Mouse (Mus musculus): Measurements from ENCODE around the gene Phlda1. TPM values are rescaled to one million over a fixed set of nuclear protein-coding genes. Genes with fewer than 3 reads are reported as not detected.
A peak's percentile ranks its signal among the peaks of the same experiment; 100 is the strongest.

Phlda1 gene
- polyA plus RNA-seq, 1 experiment from 2014 or later = 30.8 TPM

GRCm38 (mm10) chr10:111508324-111509080 is 2.4 kb downstream of the Phlda1 start:
- 13% methylated on average over 7 of the region's 7 CpGs for WGBS

GRCm38 (mm10) chr10:111509103-111509784 is 3.2 kb downstream of the Phlda1 start:
- H3K9me3 ChIP-seq (replicated peaks; ENCODE audit: control insufficient read depth, low read length, poor library complexity, severe bottlenecking) = no peaks in the 10 kb centered on the region
- H3K27ac ChIP-seq (ENCODE audit: low read length) = peak overlapping the region; percentile 47; the same call in 1 of the 2 replicates
- no peaks in the 10 kb centered on the region for H3K27me3 ChIP-seq (ENCODE audit: control insufficient read depth, insufficient read depth, low read depth, low read length)
- no peaks in the 10 kb centered on the region for H3K36me3 ChIP-seq (ENCODE audit: control insufficient read depth, insufficient read depth, low read length)
- peaks cover 9% of the 10 kb centered on the region for H3K4me1 ChIP-seq (ENCODE audit: control insufficient read depth, insufficient read depth, low read length)
- no peak for ATAC-seq
- H3K9ac ChIP-seq (ENCODE audit: low read depth, low read length) = peak overlapping the region; percentile 48; the same call in 1 of the 2 replicates
- peak overlapping the region; percentile 79 for H3K4me3 ChIP-seq (ENCODE audit: low read depth, low read length)
- 28% methylated on average over 8 of the region's 8 CpGs for WGBS
- peak overlapping the region; percentile 91 for H3K4me2 ChIP-seq (ENCODE audit: low read length)

More at GRCm38 (mm10) chr10:111508324-111509080, 2.4 kb downstream of the Phlda1 start:
- Histone ChIP-seq H3K4me2 (ENCODE audit: low read length) (peak overlapping the region; percentile 91), H3K27ac (ENCODE audit: low read length) (peak overlapping the region; percentile 89), H3K36me3 (ENCODE audit: control insufficient read depth, insufficient read depth, low read length) (no peaks in the 10 kb centered on the region), H3K4me3 (ENCODE audit: low read depth, low read length) (peak overlapping the region; percentile 79), H3K9ac (ENCODE audit: low read depth, low read length) (peak overlapping the region; percentile 93), H3K4me1 (ENCODE audit: control insufficient read depth, insufficient read depth, low read length) (peaks cover 9% of the 10 kb centered on the region), H3K9me3 (replicated peaks; ENCODE audit: control insufficient read depth, low read length, poor library complexity, severe bottlenecking) (no peaks in the 10 kb centered on the region), H3K27me3 (ENCODE audit: control insufficient read depth, insufficient read depth, low read depth, low read length) (no peaks in the 10 kb centered on the region)
- no peak for ATAC-seq

GRCm38 (mm10) chr10:111509981-111510380 is 3.9 kb downstream of the Phlda1 start:
- Histone ChIP-seq H3K4me3 (ENCODE audit: low read depth, low read length) (no peak overlapping the region; the same call in 1 of the 2 replicates), H3K27ac (ENCODE audit: low read length) (no peak overlapping the region)
- 78% methylated on average over 7 of the region's 7 CpGs for WGBS

GRCm38 (mm10) chr10:111510798-111511197 is 4.7 kb downstream of the Phlda1 start:
- Histone ChIP-seq H3K27ac (ENCODE audit: low read length) (no peak overlapping the region), H3K36me3 (ENCODE audit: control insufficient read depth, insufficient read depth, low read length) (no peaks in the 10 kb centered on the region), H3K4me2 (ENCODE audit: low read length) (no peak overlapping the region), H3K27me3 (ENCODE audit: control insufficient read depth, insufficient read depth, low read depth, low read length) (no peaks in the 10 kb centered on the region), H3K4me1 (ENCODE audit: control insufficient read depth, insufficient read depth, low read length) (peaks cover 9% of the 10 kb centered on the region), H3K4me3 (ENCODE audit: low read depth, low read length) (no peak overlapping the region), H3K9ac (ENCODE audit: low read depth, low read length) (no peak overlapping the region), H3K9me3 (replicated peaks; ENCODE audit: control insufficient read depth, low read length, poor library complexity, severe bottlenecking) (no peaks in the 10 kb centered on the region)
- 58% methylated on average over 7 of the region's 7 CpGs for WGBS
- no peak for ATAC-seq

More at GRCm38 (mm10) chr10:111509981-111510380, 3.9 kb downstream of the Phlda1 start:
- no peaks in the 10 kb centered on the region for H3K9me3 ChIP-seq (replicated peaks; ENCODE audit: control insufficient read depth, low read length, poor library complexity, severe bottlenecking)
- no peak for ATAC-seq
- H3K4me2 ChIP-seq (ENCODE audit: low read length) = peak overlapping the region; percentile 91
- no peaks in the 10 kb centered on the region for H3K27me3 ChIP-seq (ENCODE audit: control insufficient read depth, insufficient read depth, low read depth, low read length)
- peaks cover 9% of the 10 kb centered on the region for H3K4me1 ChIP-seq (ENCODE audit: control insufficient read depth, insufficient read depth, low read length)
- H3K9ac ChIP-seq (ENCODE audit: low read depth, low read length) = no peak overlapping the region
- H3K36me3 ChIP-seq (ENCODE audit: control insufficient read depth, insufficient read depth, low read length) = no peaks in the 10 kb centered on the region

GRCm38 (mm10) chr10:111512036-111512568 is 6.0 kb downstream of the Phlda1 start:
- no peak overlapping the region for H3K4me2 ChIP-seq (ENCODE audit: low read length)
- H3K4me1 ChIP-seq (ENCODE audit: control insufficient read depth, insufficient read depth, low read length) = peaks cover 9% of the 10 kb centered on the region
- WGBS = 82% methylated on average over 10 of the region's 10 CpGs
- no peaks in the 10 kb centered on the region for H3K9me3 ChIP-seq (replicated peaks; ENCODE audit: control insufficient read depth, low read length, poor library complexity, severe bottlenecking)
- no peak overlapping the region for H3K9ac ChIP-seq (ENCODE audit: low read depth, low read length)
- no peaks in the 10 kb centered on the region for H3K36me3 ChIP-seq (ENCODE audit: control insufficient read depth, insufficient read depth, low read length)
- H3K27ac ChIP-seq (ENCODE audit: low read length) = no peak overlapping the region
- no peaks in the 10 kb centered on the region for H3K27me3 ChIP-seq (ENCODE audit: control insufficient read depth, insufficient read depth, low read depth, low read length)
- no peak for ATAC-seq
- no peak overlapping the region for H3K4me3 ChIP-seq (ENCODE audit: low read depth, low read length)

- no peak for ATAC-seq
- H3K27me3 ChIP-seq (ENCODE audit: control insufficient read depth, insufficient read depth, low read depth, low read length) = no peaks in the 10 kb centered on the region
- no peak overlapping the region for H3K27ac ChIP-seq (ENCODE audit: low read length)
- H3K9me3 ChIP-seq (replicated peaks; ENCODE audit: control insufficient read depth, low read length, poor library complexity, severe bottlenecking) = no peaks in the 10 kb centered on the region
- H3K9ac ChIP-seq (ENCODE audit: low read depth, low read length) = no peak overlapping the region
- H3K4me1 ChIP-seq (ENCODE audit: control insufficient read depth, insufficient read depth, low read length) = no peaks in the 10 kb centered on the region; the same call in 1 of the 2 replicates
- H3K36me3 ChIP-seq (ENCODE audit: control insufficient read depth, insufficient read depth, low read length) = no peaks in the 10 kb centered on the region
- WGBS = 92% methylated on average over 5 of the region's 5 CpGs
- H3K4me2 ChIP-seq (ENCODE audit: low read length) = no peak overlapping the region
- H3K4me3 ChIP-seq (ENCODE audit: low read depth, low read length) = no peak overlapping the region
Observed at GRCm38 (mm10) chr10:111514282-111514885, 8.3 kb downstream of the Phlda1 start.

- no peak overlapping the region for H3K4me3 ChIP-seq (ENCODE audit: low read depth, low read length)
- no peak overlapping the region for H3K9ac ChIP-seq (ENCODE audit: low read depth, low read length)
- H3K4me1 ChIP-seq (ENCODE audit: control insufficient read depth, insufficient read depth, low read length) = peaks cover 9% of the 10 kb centered on the region
- ATAC-seq = no peak
- no peaks in the 10 kb centered on the region for H3K27me3 ChIP-seq (ENCODE audit: control insufficient read depth, insufficient read depth, low read depth, low read length)
- H3K4me2 ChIP-seq (ENCODE audit: low read length) = no peak overlapping the region
- no peak overlapping the region for H3K27ac ChIP-seq (ENCODE audit: low read length)
- H3K9me3 ChIP-seq (replicated peaks; ENCODE audit: control insufficient read depth, low read length, poor library complexity, severe bottlenecking) = no peaks in the 10 kb centered on the region
- 91% methylated on average over 17 of the region's 17 CpGs for WGBS
- no peaks in the 10 kb centered on the region for H3K36me3 ChIP-seq (ENCODE audit: control insufficient read depth, insufficient read depth, low read length)
Observed at GRCm38 (mm10) chr10:111515071-111516010, 9.3 kb downstream of the Phlda1 start.

- H3K4me2 ChIP-seq (ENCODE audit: low read length) = no peak overlapping the region
- H3K9ac ChIP-seq (ENCODE audit: low read depth, low read length) = no peak overlapping the region
- peaks cover 13% of the 10 kb centered on the region for H3K4me1 ChIP-seq (ENCODE audit: control insufficient read depth, insufficient read depth, low read length)
- no peaks in the 10 kb centered on the region for H3K27me3 ChIP-seq (ENCODE audit: control insufficient read depth, insufficient read depth, low read depth, low read length)
- H3K36me3 ChIP-seq (ENCODE audit: control insufficient read depth, insufficient read depth, low read length) = no peaks in the 10 kb centered on the region
- no peak overlapping the region for H3K27ac ChIP-seq (ENCODE audit: low read length)
- H3K9me3 ChIP-seq (replicated peaks; ENCODE audit: control insufficient read depth, low read length, poor library complexity, severe bottlenecking) = no peaks in the 10 kb centered on the region
- H3K4me3 ChIP-seq (ENCODE audit: low read depth, low read length) = no peak overlapping the region
- 74% methylated on average over 13 of the region's 13 CpGs for WGBS
- no peak for ATAC-seq
Observed at GRCm38 (mm10) chr10:111516172-111516588, 10.1 kb downstream of the Phlda1 start.
